Mouse (Mus musculus) bone marrow macrophage, adult 2 months (primary cell): ENCODE measurements around the gene Ptger4.

Experiments used
- CTCF ChIP-seq: IDR thresholded peaks from 2 replicates; pipeline ENCODE4 v1.5.1; 2012; ENCODE audit warnings: low read depth, mild to moderate bottlenecking, low read length, moderate library complexity
- POLR2A ChIP-seq: IDR thresholded peaks from 2 replicates; pipeline ENCODE4 v1.6.1; 2012; ENCODE audit warnings: mild to moderate bottlenecking, low read depth, low read length, borderline replicate concordance

DNA sequence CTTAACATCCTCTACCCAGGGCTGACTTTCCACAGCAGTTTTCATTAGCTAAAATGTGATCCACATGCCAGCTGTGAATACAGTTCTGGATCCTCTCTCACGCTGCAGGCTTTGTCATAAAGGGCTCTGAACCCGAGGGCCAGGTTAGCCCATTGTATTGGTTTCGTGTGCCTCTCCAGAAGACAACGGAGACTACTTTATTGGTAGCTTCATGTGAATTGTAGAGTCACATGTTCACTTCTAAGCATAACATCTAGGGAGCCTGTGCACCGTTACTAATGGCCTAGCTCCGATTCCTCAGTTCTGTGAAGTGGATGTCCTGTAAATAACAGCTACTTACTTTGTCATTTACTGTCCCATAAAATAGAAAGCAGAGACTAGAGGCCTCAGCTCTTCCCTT, 3.6 kb downstream of the Ptger4 start:
- no peak for TF ChIP-seq CTCF
- no peak for TF ChIP-seq POLR2A
